Mouse (Mus musculus) hindbrain, embryonic 10.5 days (tissue): ENCODE data around the gene Nlrc5. TPM values are rescaled to one million over a fixed set of nuclear protein-coding genes. Genes with fewer than 3 reads are reported as not detected.
A peak's percentile ranks its signal among the peaks of the same experiment; 100 is the strongest.
"Not testable (repeated sequence)": the region's sequence is repeated elsewhere in the genome, so short reads cannot be mapped to it uniquely, and the experiment has no call there.

Experiments used
- DNase-seq: peaks from one replicate; pipeline ENCODE4 v3.0.0-alpha.2; 2017; ENCODE audit warnings: low spot score
- H3K27ac ChIP-seq: fragments of 300-500 bp; sonication (generic); 2 replicates; pipeline ENCODE4 v1.5.1; 2016; ENCODE audit warnings: mild to moderate bottlenecking, moderate library complexity
- H3K27me3 ChIP-seq: fragments of 300-500 bp; sonication (generic); 2 replicates; pipeline ENCODE4 v1.6.1; 2016; ENCODE audit warnings: mild to moderate bottlenecking; ENCODE audit not compliant: poor library complexity, insufficient read depth, severe bottlenecking
- H3K36me3 ChIP-seq: fragments of 300-500 bp; sonication (generic); 2 replicates; pipeline ENCODE4 v1.6.1; 2016; ENCODE audit warnings: mild to moderate bottlenecking, moderate library complexity
- H3K4me1 ChIP-seq: fragments of 300-500 bp; sonication (generic); replicated peaks from 2 replicates; pipeline ENCODE4 v1.6.1; 2016; ENCODE audit warnings: mild to moderate bottlenecking
- H3K4me3 ChIP-seq: fragments of 300-500 bp; sonication (generic); 2 replicates; pipeline ENCODE4 v1.5.1; 2016; ENCODE audit warnings: mild to moderate bottlenecking, moderate library complexity
- H3K9me3 ChIP-seq: fragments of 300-500 bp; sonication (generic); 2 replicates; pipeline ENCODE4 v1.6.1; 2016; ENCODE audit warnings: mild to moderate bottlenecking, moderate library complexity
- WGBS: fragments of 180-500 bp; shearing (Covaris S2); methylation state at CpG from one replicate; pipeline ENCODE4 v1.1.7; 2016; 5-methylcytosine and 5-hydroxymethylcytosine counted together
- polyA plus RNA-seq: library from polyadenylated mRNA; unstranded; fragments of >200 nt; fragmentation: Nextera tagmentation; extraction: Ambion mirVana; gene quantifications from 2 replicates; pipeline ENCODE4 v1.2.1, GENCODE M21; 2016

Gene Nlrc5
- polyA plus RNA-seq, 1 experiment from 2014 or later, result 0.20 TPM

DNA sequence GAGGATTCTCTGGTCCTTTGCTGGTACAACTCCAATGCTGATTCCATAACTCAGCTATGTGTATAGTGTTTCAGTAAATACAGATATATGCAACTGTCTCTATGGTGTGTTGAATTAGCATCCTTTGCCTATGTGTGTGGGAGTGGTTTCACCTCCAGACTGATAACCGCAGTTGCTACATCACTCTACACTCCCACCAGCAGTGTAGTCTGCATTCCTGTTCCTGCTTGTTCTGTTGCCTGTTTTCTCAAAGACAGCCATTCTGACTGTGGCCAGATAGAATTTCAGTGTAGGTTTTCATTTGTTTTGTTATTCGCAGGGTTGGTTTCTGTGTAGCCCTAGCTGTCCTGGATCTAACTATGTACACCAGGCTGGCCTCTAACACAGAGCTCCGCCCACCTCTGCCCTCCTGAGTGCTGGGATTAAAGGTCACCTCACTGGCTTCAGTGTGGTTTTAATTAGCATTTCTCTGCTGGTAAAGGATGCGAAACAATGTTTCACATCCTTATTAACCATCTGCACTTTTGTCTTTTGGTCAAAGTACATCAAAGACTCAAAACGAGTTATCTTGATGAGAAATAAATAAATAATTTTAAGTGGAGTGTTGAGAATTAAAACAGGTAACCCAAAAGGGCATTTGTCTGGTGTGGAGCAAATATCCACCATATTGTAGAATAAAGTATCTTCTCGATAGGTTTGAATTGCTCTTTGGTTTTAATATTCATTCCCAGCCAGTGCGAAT is 13.6 kb downstream of the Nlrc5 start:
- H3K9me3 ChIP-seq, result no peaks in the 10 kb centered on the region
- WGBS, result 71% methylated on average over 7 of the region's 7 CpGs
- 0 out of 2 replicates have a peak, but pooled peaks cover 3% of the 10 kb centered on the region for H3K4me1 ChIP-seq
- no peaks in the 10 kb centered on the region for H3K27me3 ChIP-seq
- no peak overlapping the region for H3K27ac ChIP-seq
- H3K36me3 ChIP-seq, result no peaks in the 10 kb centered on the region
- no peak overlapping the region for H3K4me3 ChIP-seq
- DNase-seq, result peak; percentile 7

GRCm38 (mm10) chr8:94452991-94453390 is 18.8 kb downstream of the Nlrc5 start:
- H3K9me3 ChIP-seq, H3K27ac ChIP-seq, H3K36me3 ChIP-seq, H3K4me1 ChIP-seq, H3K4me3 ChIP-seq, DNase-seq, H3K27me3 ChIP-seq: not testable (repeated sequence)
- 93% methylated on average over 15 of the region's 15 CpGs for WGBS

GRCm38 (mm10) chr8:94453868-94454488 is 19.8 kb downstream of the Nlrc5 start:
- H3K9me3 ChIP-seq, result no peaks in the 10 kb centered on the region
- whole genome bisulfite sequencing, result 86% methylated on average over 6 of the region's 6 CpGs

GRCm38 (mm10) chr8:94454905-94455304 is 20.7 kb downstream of the Nlrc5 start:
- Histone ChIP-seq H3K4me1 (no peaks in the 10 kb centered on the region), H3K27ac (no peak overlapping the region), H3K36me3 (no peaks in the 10 kb centered on the region), H3K27me3 (no peaks in the 10 kb centered on the region), H3K4me3 (no peak overlapping the region), H3K9me3 (no peaks in the 10 kb centered on the region)
- 80% methylated on average over 5 of the region's 5 CpGs for WGBS
- DNase-seq, result no peak

More at GRCm38 (mm10) chr8:94453868-94454488, 19.8 kb downstream of the Nlrc5 start:
- Histone ChIP-seq H3K4me1 (no peaks in the 10 kb centered on the region), H3K36me3 (no peaks in the 10 kb centered on the region), H3K27me3 (no peaks in the 10 kb centered on the region), H3K4me3 (no peak overlapping the region), H3K27ac (no peak overlapping the region)
- DNase-seq, result no peak

- DNase-seq, result no peak
- WGBS, result 88% methylated on average over 5 of the region's 5 CpGs
Observed at GRCm38 (mm10) chr8:94456071-94456470, 21.9 kb downstream of the Nlrc5 start.

GRCm38 (mm10) chr8:94458567-94458966 is 24.4 kb downstream of the Nlrc5 start:
- Histone ChIP-seq H3K4me1 (no peaks in the 10 kb centered on the region), H3K36me3 (no peaks in the 10 kb centered on the region), H3K9me3 (no peaks in the 10 kb centered on the region), H3K4me3 (no peak overlapping the region), H3K27me3 (no peaks in the 10 kb centered on the region), H3K27ac (no peak overlapping the region)
- 76% methylated on average over 2 of the region's 2 CpGs for WGBS
- DNase-seq, result no peak

More at GRCm38 (mm10) chr8:94456071-94456470, 21.9 kb downstream of the Nlrc5 start:
- H3K27ac ChIP-seq, result no peak overlapping the region
- H3K4me1 ChIP-seq, result no peaks in the 10 kb centered on the region
- no peaks in the 10 kb centered on the region for H3K27me3 ChIP-seq
- no peak overlapping the region for H3K4me3 ChIP-seq
- no peaks in the 10 kb centered on the region for H3K36me3 ChIP-seq
- no peaks in the 10 kb centered on the region for H3K9me3 ChIP-seq

GRCm38 (mm10) chr8:94469656-94470055 is 35.5 kb downstream of the Nlrc5 start:
- H3K4me1 ChIP-seq, result no peaks in the 10 kb centered on the region
- DNase-seq, result no peak
- 86% methylated on average over 5 of the region's 5 CpGs for WGBS

GRCm38 (mm10) chr8:94470794-94471193 is 36.6 kb downstream of the Nlrc5 start:
- Histone ChIP-seq H3K27ac (no peak overlapping the region), H3K36me3 (no peaks in the 10 kb centered on the region), H3K9me3 (no peaks in the 10 kb centered on the region), H3K4me1 (no peaks in the 10 kb centered on the region), H3K27me3 (no peaks in the 10 kb centered on the region), H3K4me3 (no peak overlapping the region)
- no peak for DNase-seq
- 77% methylated on average over 2 of the region's 2 CpGs for WGBS

More at GRCm38 (mm10) chr8:94469656-94470055, 35.5 kb downstream of the Nlrc5 start:
- H3K36me3 ChIP-seq, result no peaks in the 10 kb centered on the region
- H3K27me3 ChIP-seq, result no peaks in the 10 kb centered on the region
- H3K9me3 ChIP-seq, result no peaks in the 10 kb centered on the region
- H3K4me3 ChIP-seq, result no peak overlapping the region
- no peak overlapping the region for H3K27ac ChIP-seq

GRCm38 (mm10) chr8:94471281-94471680 is 37.1 kb downstream of the Nlrc5 start:
- Histone ChIP-seq H3K27ac (no peak overlapping the region), H3K9me3 (no peaks in the 10 kb centered on the region), H3K4me1 (no peaks in the 10 kb centered on the region), H3K4me3 (no peak overlapping the region), H3K36me3 (no peaks in the 10 kb centered on the region), H3K27me3 (no peaks in the 10 kb centered on the region)
- WGBS, result 92% methylated on average over 1 of the region's 1 CpGs
- no peak for DNase-seq

- no peak overlapping the region for H3K4me3 ChIP-seq
- H3K27me3 ChIP-seq, result no peaks in the 10 kb centered on the region
- no peaks in the 10 kb centered on the region for H3K4me1 ChIP-seq
- WGBS, result 89% methylated on average over 8 of the region's 8 CpGs
- no peak overlapping the region for H3K27ac ChIP-seq
- H3K36me3 ChIP-seq, result no peaks in the 10 kb centered on the region
- no peak for DNase-seq
- H3K9me3 ChIP-seq, result no peaks in the 10 kb centered on the region
Observed at GRCm38 (mm10) chr8:94472741-94473140, 38.6 kb downstream of the Nlrc5 start.

GRCm38 (mm10) chr8:94473431-94473830 is 39.3 kb downstream of the Nlrc5 start:
- H3K36me3 ChIP-seq, result no peaks in the 10 kb centered on the region
- no peak for DNase-seq
- no peaks in the 10 kb centered on the region for H3K9me3 ChIP-seq
- no peak overlapping the region for H3K27ac ChIP-seq
- H3K27me3 ChIP-seq, result no peaks in the 10 kb centered on the region
- H3K4me3 ChIP-seq, result no peak overlapping the region
- H3K4me1 ChIP-seq, result no peaks in the 10 kb centered on the region
- WGBS, result 85% methylated on average over 21 of the region's 21 CpGs

- no peak for DNase-seq
- H3K4me1 ChIP-seq, result no peaks in the 10 kb centered on the region
- H3K36me3 ChIP-seq, result no peaks in the 10 kb centered on the region
- 87% methylated on average over 8 of the region's 8 CpGs for WGBS
- H3K27ac ChIP-seq, result no peak overlapping the region
- no peak overlapping the region for H3K4me3 ChIP-seq
- no peaks in the 10 kb centered on the region for H3K9me3 ChIP-seq
- no peaks in the 10 kb centered on the region for H3K27me3 ChIP-seq
Observed at GRCm38 (mm10) chr8:94475786-94476185, 41.6 kb downstream of the Nlrc5 start.

DNA sequence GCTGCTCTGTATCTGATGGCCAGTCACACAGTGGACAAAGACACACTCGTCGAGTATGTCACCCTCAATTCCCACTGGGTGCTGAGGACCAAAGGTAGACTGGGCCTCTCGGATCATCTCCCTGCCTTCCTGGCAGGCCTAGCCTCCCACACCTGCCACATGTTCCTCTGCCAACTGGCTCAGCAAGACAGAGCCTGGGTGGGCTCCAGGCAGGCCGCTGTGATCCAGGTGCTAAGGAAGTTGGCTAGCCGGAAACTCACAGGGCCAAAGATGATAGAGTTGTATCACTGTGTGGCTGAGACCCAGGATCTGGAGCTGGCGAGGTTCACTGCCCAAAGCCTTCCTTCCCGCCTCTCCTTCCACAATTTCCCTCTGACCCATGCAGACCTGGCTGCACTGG is 42.7 kb downstream of the Nlrc5 start:
- Histone ChIP-seq H3K9me3 (no peaks in the 10 kb centered on the region), H3K4me3 (no peak overlapping the region), H3K27me3 (no peaks in the 10 kb centered on the region), H3K4me1 (no peaks in the 10 kb centered on the region), H3K27ac (no peak overlapping the region), H3K36me3 (no peaks in the 10 kb centered on the region)
- WGBS, result 87% methylated on average over 7 of the region's 7 CpGs
- no peak for DNase-seq
